In the genomic region with DNA sequence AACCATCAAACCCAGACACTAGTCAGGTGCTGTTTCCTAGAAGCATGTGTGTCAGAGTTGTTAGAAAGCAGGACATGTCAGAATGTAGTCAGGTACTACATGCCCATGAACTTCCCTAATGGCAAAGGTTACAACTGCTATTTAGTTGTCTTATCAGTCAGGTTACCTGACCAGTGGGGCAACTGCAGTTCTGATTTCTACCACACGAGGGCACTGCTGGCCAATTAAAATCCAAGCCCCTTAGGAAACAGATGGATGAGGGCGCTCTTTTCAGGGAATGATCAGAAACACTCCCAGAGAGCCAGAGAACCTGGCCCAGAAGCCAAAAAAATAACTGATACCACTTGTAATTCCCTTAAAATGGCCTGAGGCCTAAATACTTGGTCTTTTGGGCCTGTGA, we compare ENCODE assay signal across 8 mouse cellular contexts.
DNase-seq lines count a peak whose midpoint lies in the region; ATAC-seq lines count a peak whose summit lies in the region.

No protein-coding gene starts in this region.

- 2% methylated on average over 2 of the region's 2 CpGs for WGBS in kidney, embryonic 16.5 days
- 0% methylated on average over 2 of the region's 2 CpGs for WGBS in forebrain, embryonic 15.5 days

- no peak overlapping the region for H3K4me3 ChIP-seq in kidney, embryonic 16.5 days (ENCODE audit: low read length)
- H3K4me3 ChIP-seq in forebrain, embryonic 15.5 days, result no peak overlapping the region

- H3K4me1 ChIP-seq in kidney, embryonic 16.5 days (ENCODE audit: insufficient read depth, low read length), result no peaks in the 10 kb centered on the region
- H3K4me1 ChIP-seq in forebrain, embryonic 15.5 days, result peaks cover 44% of the 10 kb centered on the region

- no peak for ATAC-seq in kidney, embryonic 16.5 days (ENCODE audit: low FRiP score, low TSS enrichment)
- ATAC-seq in forebrain, embryonic 15.5 days (replicated peaks), result 0 out of 2 replicates have a peak, but pooled peaks have one; percentile 46

- H3K4me2 ChIP-seq in kidney, embryonic 16.5 days (replicated peaks; ENCODE audit: low read depth, low read length), result no peak overlapping the region
- H3K4me2 ChIP-seq in forebrain, embryonic 15.5 days (replicated peaks), result no peak overlapping the region

- no peaks in the 10 kb centered on the region for H3K27me3 ChIP-seq in kidney, embryonic 16.5 days (ENCODE audit: insufficient read depth, low read length)
- no peaks in the 10 kb centered on the region for H3K27me3 ChIP-seq in forebrain, embryonic 15.5 days
- no peaks in the 10 kb centered on the region for H3K27me3 ChIP-seq in splenic B cell, adult 2 months (ENCODE audit: control insufficient read depth, insufficient read depth, low read length, poor library complexity, severe bottlenecking)

- DNase-seq in kidney, adult 18-20 months, result peak; percentile 89
- DNase-seq in cerebellum, adult 11 months, result peak; percentile 88
- peak; percentile 81 to 91 for DNase-seq in heart, postnatal 36 days
- peak; percentile 78 for DNase-seq in left cerebral cortex, adult 11 months (ENCODE audit: low spot score)
- DNase-seq in monocyte, adult 2 months (ENCODE audit: low read depth in 1 of 2, low spot score in 2 of 2), result peak; percentile 4 to 27
- peak; percentile 78 for DNase-seq in splenic B cell, adult 2 months (ENCODE audit: low read depth, low spot score)

- no peak overlapping the region for H3K9ac ChIP-seq in kidney, embryonic 16.5 days (replicated peaks; ENCODE audit: low read length)
- H3K9ac ChIP-seq in forebrain, embryonic 15.5 days (replicated peaks), result no peak overlapping the region

- no peak overlapping the region for H3K27ac ChIP-seq in kidney, embryonic 16.5 days (ENCODE audit: low read length)
- peak overlapping the region; percentile 92 for H3K27ac ChIP-seq in forebrain, embryonic 15.5 days (replicated peaks)

- no peaks in the 10 kb centered on the region for H3K9me3 ChIP-seq in kidney, embryonic 16.5 days (ENCODE audit: low read length)
- no peaks in the 10 kb centered on the region for H3K9me3 ChIP-seq in forebrain, embryonic 15.5 days

- intact Hi-C loops in heart, postnatal 36 days (cut with DNase I), result loop anchor here (1.0 to 2.0 kb wide), 3 partner anchors 80 to 192 kb away; no protein-coding TSS in a partner anchor

- H3K36me3 ChIP-seq in kidney, embryonic 16.5 days (ENCODE audit: insufficient read depth, low read length), result peaks cover 20% of the 10 kb centered on the region
- H3K36me3 ChIP-seq in forebrain, embryonic 15.5 days, result peaks cover 22% of the 10 kb centered on the region
- peaks cover 11% of the 10 kb centered on the region; the same call in 1 of the 2 replicates for H3K36me3 ChIP-seq in splenic B cell, adult 2 months (ENCODE audit: control insufficient read depth, insufficient read depth, low read length, poor library complexity, severe bottlenecking)

Comparison
In these comparisons a context has a peak if more than half of its experiments do, and no peak if none do; other contexts are left out.
1. DNase-seq: peak in every context shown above with its lines; median percentile 89 in kidney, adult 18-20 months; 88 in cerebellum, adult 11 months; 86 in heart, postnatal 36 days; 78 in left cerebral cortex, adult 11 months; 78 in splenic B cell, adult 2 months; 16 in monocyte, adult 2 months.